Mouse (Mus musculus) urinary bladder, adult 2 months (tissue): ENCODE data around the gene Nckipsd. TPM values are rescaled to one million over a fixed set of nuclear protein-coding genes. Genes with fewer than 3 reads are reported as not detected.

Source experiments
- DNase-seq: peaks from one replicate; pipeline ENCODE4 v3.0.0; 2022; ENCODE audit warnings: low spot score
- polyA plus RNA-seq: library from polyadenylated mRNA; depleted of rRNA; stranded (reverse); fragments of >200 nt; gene quantifications from 2 replicates; pipeline ENCODE4 v1.2.3, GENCODE M21; 2012; rRNA removed

The Nckipsd gene
- polyA plus RNA-seq, 1 experiment: 10.2 TPM

- DNase-seq: no peak
These were observed 40.3 kb downstream of the Nckipsd start for GRCm38 (mm10) chr9:108848419-108848818.

GRCm38 (mm10) chr9:108852976-108853375 lies 44.8 kb downstream of the Nckipsd start, which contains the start of gene Slc26a6:
TSS of gene Slc26a6 (plus strand) at chr9:108853283.
- no peak for DNase-seq

DNA sequence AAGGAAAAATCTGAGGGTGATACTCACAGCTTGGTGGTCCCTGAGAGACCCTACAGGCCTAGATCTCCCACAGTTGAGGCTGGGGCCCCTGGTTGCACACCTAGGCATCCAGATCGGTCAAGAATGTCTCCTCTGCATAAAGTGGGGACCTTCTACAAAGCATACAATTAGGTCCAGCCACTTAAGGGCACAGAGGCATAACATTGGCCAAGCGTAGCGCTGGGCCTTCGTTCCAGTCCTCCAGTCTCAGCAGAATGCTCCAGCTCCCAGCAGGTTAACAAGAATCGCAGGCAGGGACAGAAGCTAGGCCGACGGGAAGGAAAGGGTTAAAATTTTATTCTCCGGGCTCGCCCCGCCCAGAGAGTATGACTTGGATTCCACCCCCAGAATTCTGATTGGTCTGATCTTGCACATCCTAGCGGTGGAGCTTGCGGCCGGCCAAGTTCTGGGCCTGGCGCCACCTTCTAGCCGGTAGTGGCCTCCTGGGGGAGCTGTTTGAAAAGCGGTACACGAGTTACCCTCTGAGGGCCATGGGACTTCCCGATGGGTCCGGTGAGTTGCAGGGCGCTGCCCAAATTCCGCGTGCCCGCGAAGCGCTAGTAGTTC lies 45.6 kb downstream of the Nckipsd start:
- DNase-seq: peak; percentile 78

DNA sequence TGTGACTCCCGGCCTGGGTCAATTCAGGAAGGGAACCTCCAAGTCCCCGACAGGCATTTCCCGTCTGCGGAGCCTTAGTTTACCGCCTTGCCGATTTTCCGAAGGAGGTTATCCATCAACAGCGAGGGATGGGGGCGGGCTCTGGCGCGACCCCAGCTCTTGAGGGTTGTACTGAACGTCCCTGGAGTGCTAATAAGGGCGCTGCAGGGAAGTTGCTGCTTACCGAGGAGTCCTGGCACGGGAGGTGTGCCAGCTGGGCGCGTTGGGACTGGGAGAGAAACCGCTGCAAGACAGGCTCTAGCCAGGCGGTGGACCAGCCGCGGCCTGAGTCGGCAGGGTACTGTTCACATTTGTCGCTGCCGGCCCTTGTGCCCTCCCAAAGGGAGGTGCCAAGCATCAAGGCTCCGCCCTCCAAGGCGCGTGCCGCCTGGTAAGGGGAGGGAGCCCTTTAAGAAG lies 46.1 kb downstream of the Nckipsd start:
- peak; percentile 73 for DNase-seq

DNA sequence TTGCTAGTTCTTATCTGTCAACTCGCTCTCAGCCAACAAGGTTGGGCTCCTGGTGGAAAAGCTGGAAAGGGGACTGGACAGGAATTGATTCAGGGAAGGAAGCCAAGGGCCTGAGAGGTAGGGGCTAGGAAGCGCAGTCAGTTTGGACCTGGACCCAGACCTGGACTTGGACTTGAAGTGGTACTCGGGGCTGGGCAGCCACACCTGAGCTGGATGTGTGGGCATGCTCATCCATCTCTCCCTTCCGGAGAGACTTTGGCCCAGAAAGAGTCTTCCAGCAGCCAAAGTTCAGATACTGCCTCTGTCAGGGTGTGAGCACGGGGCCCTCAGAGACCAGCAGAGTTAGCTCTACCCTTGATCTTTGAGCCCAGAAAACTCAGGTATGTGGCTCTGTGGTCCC lies 47.2 kb downstream of the Nckipsd start:
- DNase-seq: no peak

DNA sequence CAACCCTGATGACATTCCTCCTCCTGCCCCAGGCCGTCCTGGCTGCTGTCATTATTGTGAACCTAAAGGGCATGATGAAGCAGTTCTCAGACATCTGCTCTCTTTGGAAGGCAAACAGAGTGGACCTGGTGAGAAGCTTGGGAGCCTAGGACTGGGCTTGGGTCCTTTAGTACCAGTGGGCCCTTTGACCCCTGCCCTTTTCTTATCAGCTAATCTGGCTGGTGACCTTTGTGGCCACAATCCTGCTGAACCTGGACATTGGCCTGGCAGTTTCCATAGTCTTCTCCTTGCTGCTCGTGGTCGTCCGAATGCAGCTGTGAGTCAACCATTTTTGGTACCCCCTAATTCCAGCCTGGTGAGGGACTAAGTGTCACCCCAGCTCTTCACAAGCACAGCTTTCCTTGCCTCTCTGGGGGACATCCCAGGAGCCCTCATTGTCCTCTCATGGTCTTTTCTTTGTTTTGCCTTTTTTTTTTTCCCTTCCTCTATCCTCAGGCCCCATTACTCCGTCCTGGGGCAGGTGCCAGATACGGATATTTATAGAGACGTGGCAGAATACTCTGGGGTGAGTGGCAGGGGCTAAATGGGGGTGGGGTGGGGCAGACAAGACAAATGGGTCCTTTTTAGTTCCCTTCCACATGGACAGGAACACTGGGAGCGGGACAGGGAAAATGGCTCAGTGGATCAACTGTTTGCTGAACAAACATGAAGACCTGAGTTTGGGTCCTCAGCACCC lies 50.8 kb downstream of the Nckipsd start:
- no peak for DNase-seq

Other genes starting within 250 kb of the Nckipsd start
- gene Impdh2, start 248.1 kb upstream of the Nckipsd start, polyA plus RNA-seq: 93.9 and 106 TPM in 2 replicates
- gene Ndufaf3, start 240.9 kb upstream of the Nckipsd start, polyA plus RNA-seq: 26.2 and 33.6 TPM in 2 replicates
- gene Dalrd3, start 238.5 kb upstream of the Nckipsd start, polyA plus RNA-seq: 120 and 184 TPM in 2 replicates
- gene Wdr6, start 229.6 kb upstream of the Nckipsd start, polyA plus RNA-seq: 48.9 and 59.1 TPM in 2 replicates
- gene P4htm, start 210.7 kb upstream of the Nckipsd start, polyA plus RNA-seq: 21.6 and 21.7 TPM in 2 replicates
- 41.1 and 46.2 TPM in 2 replicates for gene Arih2, start 159.0 kb upstream of the Nckipsd start, polyA plus RNA-seq
- gene Slc25a20, start 146.3 kb upstream of the Nckipsd start, polyA plus RNA-seq: 28.1 and 29.4 TPM in 2 replicates
- 24.5 and 31.8 TPM in 2 replicates for gene Prkar2a, start 119.1 kb upstream of the Nckipsd start, polyA plus RNA-seq
- 77.3 and 97.8 TPM in 2 replicates for gene Ip6k2, start 24.6 kb upstream of the Nckipsd start, polyA plus RNA-seq
- 0.19 and 0.23 TPM in 2 replicates for gene Celsr3, start 18.0 kb downstream of the Nckipsd start, polyA plus RNA-seq
- 9.7 and 9.8 TPM in 2 replicates for gene Slc26a6, start 44.9 kb downstream of the Nckipsd start, polyA plus RNA-seq
- not detected in 2 replicates for gene Tmem89, start 106.3 kb downstream of the Nckipsd start, polyA plus RNA-seq
- gene Uqcrc1, start 128.3 kb downstream of the Nckipsd start, polyA plus RNA-seq: 278 and 302 TPM in 2 replicates
- gene Col7a1, start 145.2 kb downstream of the Nckipsd start, polyA plus RNA-seq: 3.3 and 4.7 TPM in 2 replicates
- 0.43 and 0.51 TPM in 2 replicates for gene Ucn2, start 177.6 kb downstream of the Nckipsd start, polyA plus RNA-seq
- 16.3 and 19.4 TPM in 2 replicates for gene Pfkfb4, start 183.4 kb downstream of the Nckipsd start, polyA plus RNA-seq
- 201 and 202 TPM in 2 replicates for gene Shisa5, start 230.2 kb downstream of the Nckipsd start, polyA plus RNA-seq